Mouse (Mus musculus) CH12.LX (cell line): ENCODE results near the gene Mkrn3. TPM values are rescaled to one million over a fixed set of nuclear protein-coding genes. Genes with fewer than 3 reads are reported as not detected.

Source experiments
- DNase-seq: peaks from one replicate; pipeline ENCODE4 v3.0.0-alpha.2; 2013; ENCODE audit errors: extremely low read depth
- H3K27ac ChIP-seq: 2 replicates; pipeline ENCODE4 v1.5.1; 2012; ENCODE audit warnings: low read depth, mild to moderate bottlenecking, control low read depth, moderate library complexity; ENCODE audit not compliant: insufficient read depth
- H3K27me3 ChIP-seq: replicated peaks from 2 replicates; pipeline ENCODE3; 2012; ENCODE audit warnings: inconsistent platforms
- H3K36me3 ChIP-seq, 2 experiments: replicated peaks in 1 of 2; 2 replicates each; pipeline versions ENCODE3 to v1.6.1; 2012; ENCODE audit warnings: inconsistent platforms in 1 of 2, low read length in 1 of 2, mild to moderate bottlenecking in 1 of 2, mixed read lengths in 1 of 2, moderate library complexity in 1 of 2; ENCODE audit not compliant: control insufficient read depth in 1 of 2, insufficient read depth in 1 of 2
- H3K4me1 ChIP-seq, 2 experiments: 2 replicates each; pipeline ENCODE4 v1.6.1; 2012; ENCODE audit warnings: inconsistent platforms in 1 of 2, moderate library complexity in 1 of 2; ENCODE audit not compliant: insufficient read depth in 2 of 2, control insufficient read depth in 1 of 2
- H3K4me2 ChIP-seq: 2 replicates; pipeline ENCODE4 v1.6.1; 2012; ENCODE audit warnings: low read depth, mild to moderate bottlenecking, control low read depth; ENCODE audit not compliant: poor library complexity, insufficient read depth, severe bottlenecking
- H3K4me3 ChIP-seq, 3 experiments: fragments of 150-350 bp in 1 of 3; sonication (generic) in 1 of 3; replicated peaks in 1 of 3; 2 replicates each; pipeline versions ENCODE3 to v1.5.1; 2011 to 2012; ENCODE audit warnings: low read depth in 2 of 3, low read length in 2 of 3, mild to moderate bottlenecking in 2 of 3, moderate library complexity in 2 of 3, control low read depth in 1 of 3, improper control_type of control experiment in 1 of 3, inconsistent platforms in 1 of 3, mixed read lengths in 1 of 3; ENCODE audit not compliant: poor library complexity in 1 of 3
- H3K79me2 ChIP-seq: replicated peaks from 2 replicates; pipeline ENCODE4 v1.6.1; 2012; ENCODE audit warnings: mild to moderate bottlenecking, moderate library complexity; ENCODE audit not compliant: control insufficient read depth, poor library complexity, insufficient read depth, severe bottlenecking; ENCODE audit errors: extremely low read depth
- H3K9ac ChIP-seq: 2 replicates; pipeline ENCODE4 v1.6.1; 2012; ENCODE audit warnings: low read depth, mild to moderate bottlenecking, control low read depth, moderate library complexity; ENCODE audit not compliant: insufficient read depth
- H3K9me3 ChIP-seq: replicated peaks from 2 replicates; pipeline ENCODE3; 2012; ENCODE audit warnings: low read length, inconsistent platforms, mixed read lengths
- BHLHE40 ChIP-seq: IDR thresholded peaks from 2 replicates; pipeline ENCODE4 v1.6.1; 2011; ENCODE audit warnings: mild to moderate bottlenecking, low read depth, low read length, improper control_type of control experiment
- CTCF ChIP-seq, 2 experiments: IDR thresholded peaks in 1 of 2; conservative IDR thresholded peaks in 1 of 2; 2 replicates each; pipeline ENCODE4 v1.5.1; 2011 to 2012; ENCODE audit warnings: low read depth in 2 of 2, low read length in 2 of 2, improper control_type of control experiment in 1 of 2, inconsistent platforms in 1 of 2, mild to moderate bottlenecking in 1 of 2, moderate library complexity in 1 of 2
- E2F4 ChIP-seq: IDR thresholded peaks from 2 replicates; pipeline ENCODE4 v1.6.1; 2011; ENCODE audit warnings: low read depth, low read length, improper control_type of control experiment; ENCODE audit not compliant: insufficient replicate concordance
- EP300 ChIP-seq: IDR thresholded peaks from 2 replicates; pipeline ENCODE4 v1.6.1; 2011; ENCODE audit warnings: low read length, improper control_type of control experiment
- GABPA ChIP-seq: IDR thresholded peaks from 2 replicates; pipeline ENCODE4 v1.6.1; 2012; ENCODE audit warnings: low read depth, low read length, improper control_type of control experiment, inconsistent platforms; ENCODE audit not compliant: insufficient replicate concordance
- IRF4 ChIP-seq: IDR thresholded peaks from 2 replicates; pipeline ENCODE4 v1.6.1; 2014; ENCODE audit warnings: low read depth, mild to moderate bottlenecking, inconsistent platforms, low read length, improper control_type of control experiment
- JUN ChIP-seq: IDR thresholded peaks from 2 replicates; pipeline ENCODE4 v1.6.1; 2011; ENCODE audit warnings: low read depth, mild to moderate bottlenecking, low read length, improper control_type of control experiment, moderate library complexity; ENCODE audit not compliant: insufficient read depth
- KAT2A ChIP-seq: IDR thresholded peaks from 2 replicates; pipeline ENCODE4 v1.6.1; 2012; ENCODE audit warnings: low read length, improper control_type of control experiment, inconsistent platforms; ENCODE audit not compliant: insufficient replicate concordance
- MEF2A ChIP-seq: IDR thresholded peaks from 2 replicates; pipeline ENCODE4 v1.6.1; 2014; ENCODE audit warnings: low read depth, mild to moderate bottlenecking, inconsistent platforms, low read length, improper control_type of control experiment, borderline replicate concordance
- MXI1 ChIP-seq: IDR thresholded peaks from 2 replicates; pipeline ENCODE4 v1.6.1; 2011; ENCODE audit warnings: mild to moderate bottlenecking, low read depth, low read length, improper control_type of control experiment
- MYC ChIP-seq: IDR thresholded peaks from 2 replicates; pipeline ENCODE4 v1.6.1; 2011; ENCODE audit warnings: low read depth, mild to moderate bottlenecking, improper control_type of control experiment, low read length
- NELFE ChIP-seq: IDR thresholded peaks from 2 replicates; pipeline ENCODE4 v1.6.1; 2011; ENCODE audit warnings: low read depth, low read length, improper control_type of control experiment
- NRF1 ChIP-seq: IDR thresholded peaks from 2 replicates; pipeline ENCODE4 v1.6.1; 2014; ENCODE audit warnings: low read depth, mild to moderate bottlenecking, inconsistent platforms, low read length, improper control_type of control experiment, moderate library complexity
- POLR2A ChIP-seq: IDR thresholded peaks from 2 replicates; pipeline ENCODE4 v1.6.1; 2011; ENCODE audit warnings: low read depth, mild to moderate bottlenecking, improper control_type of control experiment, low read length
- POLR2AphosphoS2 ChIP-seq: IDR thresholded peaks from 2 replicates; pipeline ENCODE4 v1.6.1; 2011; ENCODE audit warnings: low read depth, low read length, improper control_type of control experiment
- SIN3A ChIP-seq: IDR thresholded peaks from 2 replicates; pipeline ENCODE4 v1.6.1; 2012; ENCODE audit warnings: low read length, improper control_type of control experiment, inconsistent platforms
- TBP ChIP-seq: conservative IDR thresholded peaks from 2 replicates; pipeline ENCODE4 v1.6.1; 2011; ENCODE audit warnings: low read depth, low read length, improper control_type of control experiment
- USF1 ChIP-seq: IDR thresholded peaks from 2 replicates; pipeline ENCODE4 v1.6.1; 2014; ENCODE audit warnings: low read depth, mild to moderate bottlenecking, inconsistent platforms, low read length, improper control_type of control experiment
- ZC3H11A ChIP-seq: IDR thresholded peaks from 2 replicates; pipeline ENCODE4 v1.6.1; 2012; ENCODE audit warnings: low read depth, mild to moderate bottlenecking, inconsistent platforms, low read length, improper control_type of control experiment
- ZKSCAN1 ChIP-seq: IDR thresholded peaks from 2 replicates; pipeline ENCODE4 v1.6.1; 2012; ENCODE audit warnings: low read depth, inconsistent platforms, low read length, improper control_type of control experiment, borderline replicate concordance
- dilution Hi-C: fragments of 300-500 bp; cut with MboI; formaldehyde crosslinking; loops from 2 replicates; pipeline ENCODE4 v1.14.3; 2020; ENCODE audit warnings: low sequenced_read_pairs; ENCODE audit not compliant: extremely low pct_unique_long_range_greater_than_20kb, extremely low pct_ligation_motif_present
- in situ Hi-C: fragments of 300-500 bp; cut with MboI; formaldehyde crosslinking; loops from 3 replicates; pipeline ENCODE4 v1.14.3; 2019; ENCODE audit warnings: low sequenced_read_pairs, low pct_ligation_motif_present, low pct_unique_long_range_greater_than_20kb, mixed read lengths
- polyA plus RNA-seq: library from polyadenylated mRNA; unstranded; fragments of >175 nt; gene quantifications from 2 replicates; pipeline ENCODE4 v1.2.1, GENCODE M21; 2012; ENCODE audit warnings: low read depth; ENCODE audit not compliant: insufficient read length
- total RNA-seq, 2 experiments: library from RNA; depleted of rRNA; stranded (reverse); fragments of 300-350 nt in 1 of 2; fragments of >200 nt in 1 of 2; gene quantifications; 2 replicates each; pipeline ENCODE4 v1.2.3; 2012 to 2014

Gene Mkrn3
- total and polyA plus RNA-seq, 3 experiments: 0.11 TPM; not detected in 2

DNA sequence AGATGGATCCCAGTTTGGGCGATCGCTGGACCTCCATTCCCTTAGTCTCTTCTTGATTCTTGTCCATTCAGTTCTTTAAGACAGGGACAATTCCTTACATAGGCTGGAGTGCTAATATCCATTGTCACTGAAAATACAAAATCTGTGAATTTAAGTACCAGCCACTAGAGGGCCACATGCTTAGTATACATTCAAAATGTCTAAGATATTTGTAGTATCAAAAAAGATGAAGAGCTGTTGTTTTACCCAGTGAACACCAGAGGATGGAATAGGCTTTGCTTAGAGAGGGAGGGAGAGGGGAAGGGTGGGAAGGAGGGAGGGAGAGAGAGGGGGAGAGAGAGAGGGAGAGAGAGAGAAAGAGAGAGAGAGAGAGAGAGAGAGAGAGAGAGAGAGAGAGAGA lies 16.5 kb upstream of the Mkrn3 start:
- no peaks in the 10 kb centered on the region for H3K4me1 ChIP-seq
- H3K9me3 ChIP-seq: peaks cover 15% of the 10 kb centered on the region
- H3K27ac ChIP-seq: no peak overlapping the region
- no peaks in the 10 kb centered on the region for H3K27me3 ChIP-seq
- no peak overlapping the region for H3K4me2 ChIP-seq
- dilution Hi-C loops (no loop called here), in situ Hi-C loops (no loop called here)
- H3K36me3 ChIP-seq: no peaks in the 10 kb centered on the region
- no peaks in the 10 kb centered on the region for H3K79me2 ChIP-seq
- no peak overlapping the region for H3K9ac ChIP-seq
- TF ChIP-seq MXI1 (no peak), KAT2A (no peak), GABPA (no peak), POLR2AphosphoS2 (no peak), MYC (no peak), IRF4 (no peak), EP300 (no peak), MEF2A (no peak), SIN3A (no peak), BHLHE40 (no peak), NRF1 (no peak), USF1 (no peak), ZC3H11A (no peak), E2F4 (no peak), JUN (no peak), TBP (no peak), POLR2A (no peak)
- no peak overlapping the region for H3K4me3 ChIP-seq
- no peak for DNase-seq

- in situ Hi-C loops (no loop called here), dilution Hi-C loops (no loop called here)
- peak in 1 of 2 experiments; percentile 24; a peak in 1 of 4 replicates for TF ChIP-seq CTCF (conservative IDR thresholded peaks at IDR 0.05 in 1 of 2, IDR thresholded peaks at IDR 0.05 in 1 of 2; ENCODE audit: low read depth in 2 of 2, low read length in 2 of 2)
- no peak for TF ChIP-seq ZKSCAN1
- TF ChIP-seq NELFE: no peak
- no peak overlapping the region for H3K4me2 ChIP-seq
- no peaks in the 10 kb centered on the region for H3K36me3 ChIP-seq
- no peak overlapping the region for H3K4me3 ChIP-seq
- H3K4me1 ChIP-seq: no peaks in the 10 kb centered on the region
- no peak overlapping the region for H3K27ac ChIP-seq
- peaks cover 12% of the 10 kb centered on the region for H3K9me3 ChIP-seq
- DNase-seq: no peak
- H3K9ac ChIP-seq: no peak overlapping the region
- no peaks in the 10 kb centered on the region for H3K27me3 ChIP-seq
- no peaks in the 10 kb centered on the region for H3K79me2 ChIP-seq
These were observed 13.3 kb upstream of the Mkrn3 start for GRCm38 (mm10) chr7:62433243-62433642.
